Mouse (Mus musculus): ENCODE measurements around the gene Il10ra. TPM values are rescaled to one million over a fixed set of nuclear protein-coding genes. Genes with fewer than 3 reads are reported as not detected.

Il10ra gene
- polyA plus RNA-seq (2012; ENCODE audit: low replicate concordance): 2.4 and 3.0 TPM in 2 replicates

GRCm38 (mm10) chr9:45268597-45269325 lies at the start of gene Il10ra:
Gene Il10ra, minus strand, starts transcription at chr9:45269149.

Other genes with a start within 250 kb of the Il10ra start
- gene Mpzl2, start 229.3 kb downstream of the Il10ra start, polyA plus RNA-seq (2012; ENCODE audit: low replicate concordance): 0.07 TPM in 1 of 2 replicates, not detected in the other
- gene Mpzl3, start 214.0 kb downstream of the Il10ra start, polyA plus RNA-seq (2012; ENCODE audit: low replicate concordance): 0.08 TPM in 1 of 2 replicates, not detected in the other
- 0.14 and 0.61 TPM in 2 replicates for gene Jaml, start 190.0 kb downstream of the Il10ra start, polyA plus RNA-seq (2012; ENCODE audit: low replicate concordance)
- 0.08 TPM in 2 replicates for gene Scn2b, start 151.4 kb downstream of the Il10ra start, polyA plus RNA-seq (2012; ENCODE audit: low replicate concordance)
- gene Scn4b, start 130.8 kb downstream of the Il10ra start, polyA plus RNA-seq (2012; ENCODE audit: low replicate concordance): 0.07 and 0.16 TPM in 2 replicates
- gene BC049352, start 87.1 kb downstream of the Il10ra start, polyA plus RNA-seq (2012; ENCODE audit: low replicate concordance): not detected in 2 replicates
- not detected in 2 replicates for gene Tmprss4, start 65.1 kb downstream of the Il10ra start, polyA plus RNA-seq (2012; ENCODE audit: low replicate concordance)
- not detected in 2 replicates for gene Tmprss13, start 50.0 kb upstream of the Il10ra start, polyA plus RNA-seq (2012; ENCODE audit: low replicate concordance)
- 0.09 TPM in 1 of 2 replicates, not detected in the other for gene Fxyd6, start 101.0 kb upstream of the Il10ra start, polyA plus RNA-seq (2012; ENCODE audit: low replicate concordance)
- gene Fxyd2, start 130.5 kb upstream of the Il10ra start, polyA plus RNA-seq (2012; ENCODE audit: low replicate concordance): 2.9 TPM in 1 of 2 replicates, not detected in the other
- gene Dscaml1, start 157.5 kb upstream of the Il10ra start, polyA plus RNA-seq (2012; ENCODE audit: low replicate concordance): 0.24 and 0.75 TPM in 2 replicates

Measured in leukemia stem cell, adult 10-12 weeks (primary cell).